Mouse (Mus musculus) embryonic facial prominence, embryonic 10.5 days (tissue): ENCODE data around the gene Hist1h2ak. TPM values are rescaled to one million over a fixed set of nuclear protein-coding genes. Genes with fewer than 3 reads are reported as not detected.
A peak's percentile ranks its signal among the peaks of the same experiment; 100 is the strongest.
"Not testable (repeated sequence)": the region's sequence is repeated elsewhere in the genome, so short reads cannot be mapped to it uniquely, and the experiment has no call there.

Experiments used
- DNase-seq: peaks from one replicate; pipeline ENCODE4 v3.0.0-alpha.2; 2017; ENCODE audit warnings: low spot score
- H3K27ac ChIP-seq: fragments of 300-500 bp; sonication (generic); replicated peaks from 2 replicates; pipeline ENCODE4 v1.5.1; 2016; ENCODE audit warnings: mild to moderate bottlenecking
- H3K27me3 ChIP-seq: fragments of 300-500 bp; sonication (generic); replicated peaks from 2 replicates; pipeline ENCODE4 v1.6.1; 2016; ENCODE audit warnings: low read depth, mild to moderate bottlenecking; ENCODE audit not compliant: poor library complexity, severe bottlenecking
- H3K36me3 ChIP-seq: fragments of 300-500 bp; sonication (generic); replicated peaks from 2 replicates; pipeline ENCODE4 v1.6.1; 2016; ENCODE audit warnings: mild to moderate bottlenecking, moderate library complexity
- H3K4me1 ChIP-seq: fragments of 300-500 bp; sonication (generic); 2 replicates; pipeline ENCODE4 v1.6.1; 2016
- H3K4me3 ChIP-seq: fragments of 300-500 bp; sonication (generic); 2 replicates; pipeline ENCODE4 v1.5.1; 2016; ENCODE audit warnings: mild to moderate bottlenecking, moderate library complexity
- H3K9me3 ChIP-seq: fragments of 300-500 bp; sonication (generic); 2 replicates; pipeline ENCODE4 v1.6.1; 2016; ENCODE audit warnings: mild to moderate bottlenecking
- WGBS: fragments of 180-500 bp; shearing (Covaris S2); methylation state at CpG from one replicate; pipeline ENCODE4 v1.1.7; 2016; 5-methylcytosine and 5-hydroxymethylcytosine counted together
- polyA plus RNA-seq: library from polyadenylated mRNA; unstranded; fragments of >200 nt; fragmentation: Nextera tagmentation; extraction: Ambion mirVana; gene quantifications from 2 replicates; pipeline ENCODE4 v1.2.1, GENCODE M21; 2016

Hist1h2ak gene
- polyA plus RNA-seq, 1 experiment from 2014 or later, result 21.7 TPM

- Histone ChIP-seq H3K27ac (peak within 1 kb of the TSS; percentile 97), H3K27me3 (no peaks in the 10 kb centered on the region), H3K4me3 (peak within 1 kb of the TSS; percentile 63), H3K4me1 (peaks cover 39% of the 10 kb centered on the region), H3K36me3 (no peaks in the 10 kb centered on the region), H3K9me3 (no peaks in the 10 kb centered on the region)
- DNase-seq, result peak; percentile 56
- 0% methylated on average over 17 of the region's 20 CpGs for WGBS
Observed at GRCm38 (mm10) chr13:21783255-21783617, 29.6 kb upstream of the Hist1h2ak start, which contains the start of gene Hist1h3i. Gene Hist1h3i, minus strand, starts transcription at chr13:21783370.

- peak overlapping the region; percentile 63 for H3K4me3 ChIP-seq
- peak; percentile 58 for DNase-seq
- peaks cover 38% of the 10 kb centered on the region for H3K4me1 ChIP-seq
- H3K27me3 ChIP-seq, H3K36me3 ChIP-seq, H3K9me3 ChIP-seq: not testable (repeated sequence)
- under 1% methylated on average over 22 of the region's 35 CpGs for WGBS
- peak overlapping the region; percentile 97 for H3K27ac ChIP-seq
Observed at GRCm38 (mm10) chr13:21782361-21783254, 29.0 kb upstream of the Hist1h2ak start.

GRCm38 (mm10) chr13:21781639-21782038 lies 28.0 kb upstream of the Hist1h2ak start:
- peaks cover 38% of the 10 kb centered on the region for H3K4me1 ChIP-seq
- DNase-seq, result no peak
- H3K27me3 ChIP-seq, result no peaks in the 10 kb centered on the region
- no peaks in the 10 kb centered on the region for H3K36me3 ChIP-seq
- H3K4me3 ChIP-seq, result peak overlapping the region; percentile 63
- peak overlapping the region; percentile 97 for H3K27ac ChIP-seq
- H3K9me3 ChIP-seq, result no peaks in the 10 kb centered on the region
- WGBS, result 96% methylated on average over 1 of the region's 1 CpGs

GRCm38 (mm10) chr13:21781021-21781555 lies 27.5 kb upstream of the Hist1h2ak start:
- DNase-seq, result peak; percentile 21
- peak overlapping the region; percentile 80 for H3K4me3 ChIP-seq
- H3K4me1 ChIP-seq, result peaks cover 36% of the 10 kb centered on the region
- peak overlapping the region; percentile 97 for H3K27ac ChIP-seq
- no peaks in the 10 kb centered on the region for H3K27me3 ChIP-seq
- no peaks in the 10 kb centered on the region for H3K36me3 ChIP-seq
- 43% methylated on average over 6 of the region's 6 CpGs for WGBS
- H3K9me3 ChIP-seq, result no peaks in the 10 kb centered on the region

GRCm38 (mm10) chr13:21779767-21780731 lies 26.4 kb upstream of the Hist1h2ak start, which contains the start of gene Hist1h1b:
Gene Hist1h1b, minus strand, starts transcription at chr13:21780625.
- Histone ChIP-seq H3K4me1 (peaks cover 29% of the 10 kb centered on the region), H3K27ac (peak within 1 kb of the TSS; percentile 97), H3K36me3 (no peaks in the 10 kb centered on the region), H3K4me3 (peak within 1 kb of the TSS; percentile 80), H3K9me3 (no peaks in the 10 kb centered on the region), H3K27me3 (no peaks in the 10 kb centered on the region)
- DNase-seq, result peak; percentile 87
- WGBS, result under 1% methylated on average over 44 of the region's 44 CpGs

GRCm38 (mm10) chr13:21778814-21779766 lies 25.5 kb upstream of the Hist1h2ak start:
- H3K27me3 ChIP-seq, result no peaks in the 10 kb centered on the region
- 7% methylated on average over 33 of the region's 33 CpGs for WGBS
- H3K27ac ChIP-seq, result peak overlapping the region; percentile 97
- no peaks in the 10 kb centered on the region for H3K9me3 ChIP-seq
- H3K36me3 ChIP-seq, result no peaks in the 10 kb centered on the region
- peak overlapping the region; percentile 80 for H3K4me3 ChIP-seq
- peak; percentile 77 for DNase-seq
- H3K4me1 ChIP-seq, result peaks cover 23% of the 10 kb centered on the region

GRCm38 (mm10) chr13:21755707-21756106 lies 2.1 kb upstream of the Hist1h2ak start:
- Histone ChIP-seq H3K4me3 (peak overlapping the region; percentile 61), H3K9me3 (no peaks in the 10 kb centered on the region), H3K36me3 (no peaks in the 10 kb centered on the region), H3K4me1 (peaks cover 30% of the 10 kb centered on the region), H3K27ac (peak overlapping the region; percentile 86; the same call in 1 of the 2 replicates), H3K27me3 (no peaks in the 10 kb centered on the region)
- DNase-seq, result no peak
- WGBS, result 78% methylated on average over 1 of the region's 1 CpGs

- peaks cover 31% of the 10 kb centered on the region for H3K4me1 ChIP-seq
- DNase-seq, result peak; percentile 38
- under 1% methylated on average over 25 of the region's 26 CpGs for WGBS
Observed at GRCm38 (mm10) chr13:21754294-21755001, 821 bp upstream of the Hist1h2ak start.

GRCm38 (mm10) chr13:21753051-21753523 lies 540 bp downstream of the Hist1h2ak start:
- Histone ChIP-seq H3K27me3 (no peaks in the 10 kb centered on the region), H3K36me3 (no peaks in the 10 kb centered on the region), H3K9me3 (no peaks in the 10 kb centered on the region), H3K4me3 (peak overlapping the region; percentile 59), H3K4me1 (peaks cover 41% of the 10 kb centered on the region), H3K27ac (peak overlapping the region; percentile 94)
- no peak for DNase-seq
- 3% methylated on average over 10 of the region's 10 CpGs for WGBS

More at GRCm38 (mm10) chr13:21754294-21755001, 821 bp upstream of the Hist1h2ak start:
- not testable (repeated sequence) for H3K27me3 ChIP-seq, H3K36me3 ChIP-seq, H3K9me3 ChIP-seq
- peak overlapping the region; percentile 61 for H3K4me3 ChIP-seq
- peak overlapping the region; percentile 86 for H3K27ac ChIP-seq

- DNase-seq, result peak; percentile 35
- Histone ChIP-seq H3K27ac (peak overlapping the region; percentile 94), H3K4me3 (peak overlapping the region; percentile 59), H3K9me3 (no peaks in the 10 kb centered on the region), H3K27me3 (no peaks in the 10 kb centered on the region), H3K36me3 (no peaks in the 10 kb centered on the region), H3K4me1 (peaks cover 45% of the 10 kb centered on the region)
- 53% methylated on average over 3 of the region's 3 CpGs for WGBS
Observed at GRCm38 (mm10) chr13:21752356-21752755, 1.3 kb downstream of the Hist1h2ak start.

- Histone ChIP-seq H3K36me3 (no peaks in the 10 kb centered on the region), H3K27me3 (no peaks in the 10 kb centered on the region), H3K9me3 (no peaks in the 10 kb centered on the region), H3K4me3 (peak overlapping the region; percentile 59), H3K4me1 (peaks cover 46% of the 10 kb centered on the region), H3K27ac (peak overlapping the region; percentile 94)
- no peak for DNase-seq
- WGBS, result 76% methylated on average over 3 of the region's 3 CpGs
Observed at GRCm38 (mm10) chr13:21751827-21752226, 1.8 kb downstream of the Hist1h2ak start.
